Mouse (Mus musculus) frontal cortex, adult (tissue): ENCODE measurements around the gene Gpr4.
A peak's percentile ranks its signal among the peaks of the same experiment; 100 is the strongest.

Source experiments
- ATAC-seq: cut with Nextera tagmentation; 2 replicates; pipeline ENCODE4 v1.9.2; 2017; ENCODE audit warnings: mild to moderate bottlenecking, moderate library complexity, mixed read lengths; ENCODE audit not compliant: low TSS enrichment

Gene Gpr4

GRCm38 (mm10) chr7:19257390-19258022 is 45.2 kb downstream of the Gpr4 start:
- ATAC-seq: peak; percentile 79; the same call in 1 of the 2 replicates

- ATAC-seq: no peak; the same call in 1 of the 2 replicates
Observed at GRCm38 (mm10) chr7:19258336-19258735, 46.0 kb downstream of the Gpr4 start.

- no peak for ATAC-seq
Observed at GRCm38 (mm10) chr7:19265147-19265546, 52.8 kb downstream of the Gpr4 start.

GRCm38 (mm10) chr7:19265928-19266822 is 53.8 kb downstream of the Gpr4 start:
- no peak for ATAC-seq

- ATAC-seq: no peak
Observed at GRCm38 (mm10) chr7:19267051-19267450, 54.7 kb downstream of the Gpr4 start.

- no peak for ATAC-seq
Observed at GRCm38 (mm10) chr7:19268993-19269681, 56.8 kb downstream of the Gpr4 start.

- ATAC-seq: no peak
Observed at GRCm38 (mm10) chr7:19269721-19270441, 57.5 kb downstream of the Gpr4 start.

- no peak for ATAC-seq
Observed at GRCm38 (mm10) chr7:19270509-19271237, 58.3 kb downstream of the Gpr4 start.

- ATAC-seq: peak; percentile 89
Observed at GRCm38 (mm10) chr7:19271238-19272172, 59.2 kb downstream of the Gpr4 start, which contains the start of gene Vasp. TSS of gene Vasp (minus strand) at chr7:19271817.

GRCm38 (mm10) chr7:19272173-19272764 is 59.9 kb downstream of the Gpr4 start:
- 0 out of 2 replicates have a peak, but pooled peaks have one; percentile 10 for ATAC-seq
